Mouse (Mus musculus) megakaryocyte-erythroid progenitor cell, adult 5-6 weeks (primary cell): ENCODE measurements around the gene Pdrg1. TPM values are rescaled to one million over a fixed set of nuclear protein-coding genes. Genes with fewer than 3 reads are reported as not detected.

Experiments used
- ATAC-seq: replicated peaks from 2 replicates; pipeline ENCODE4 v1.8.0; 2016; ENCODE audit warnings: mild to moderate bottlenecking, inconsistent platforms; ENCODE audit not compliant: severe bottlenecking, poor library complexity, low FRiP score, low TSS enrichment
- total RNA-seq, 2 experiments: library from RNA; stranded (forward) in 1 of 2; stranded (reverse) in 1 of 2; fragments of 200-1000, 215-1000 nt in 1 of 2; fragments of >200 nt in 1 of 2; fragmentation: Nextera tagmentation in 1 of 2; gene quantifications; 2 replicates each; pipeline ENCODE4 v1.2.3; 2014 to 2017

Pdrg1 gene
- total RNA-seq, 2 experiments from 2014 or later, result 75.9 to 218 TPM

DNA sequence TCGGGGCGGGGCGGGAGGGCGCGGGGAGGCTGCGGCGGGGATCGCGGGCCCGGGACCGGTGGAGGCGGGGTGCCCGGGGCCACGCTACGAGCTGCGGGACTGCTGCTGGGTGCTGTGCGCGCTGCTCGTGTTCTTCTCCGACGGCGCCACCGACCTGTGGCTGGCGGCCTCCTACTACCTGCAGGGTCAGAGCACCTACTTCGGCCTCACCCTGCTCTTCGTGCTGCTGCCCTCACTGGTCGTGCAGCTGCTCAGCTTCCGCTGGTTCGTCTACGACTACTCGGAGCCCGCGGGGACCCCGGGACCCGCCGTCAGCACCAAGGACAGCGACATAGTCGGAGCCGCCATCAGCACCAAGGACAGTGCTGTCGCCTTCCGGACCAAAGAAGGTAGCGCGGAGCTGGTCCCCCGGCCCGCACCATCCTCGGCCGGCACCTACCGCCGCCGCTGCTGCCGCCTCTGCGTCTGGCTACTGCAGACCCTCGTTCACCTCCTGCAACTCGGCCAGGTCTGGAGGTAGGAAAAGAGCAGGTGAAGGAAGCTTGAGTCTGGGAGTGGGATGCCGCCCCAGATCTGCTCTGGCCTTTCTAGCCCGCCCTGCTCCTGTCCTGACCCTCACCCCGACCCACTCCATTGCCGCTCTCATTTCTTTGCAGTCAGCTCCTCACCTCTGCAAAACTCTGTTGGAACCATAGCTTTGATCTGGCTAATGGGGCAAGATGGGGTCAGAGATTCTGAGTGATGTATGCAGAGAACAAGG is 17.0 kb upstream of the Pdrg1 start:
- ATAC-seq, result peak; percentile 91

DNA sequence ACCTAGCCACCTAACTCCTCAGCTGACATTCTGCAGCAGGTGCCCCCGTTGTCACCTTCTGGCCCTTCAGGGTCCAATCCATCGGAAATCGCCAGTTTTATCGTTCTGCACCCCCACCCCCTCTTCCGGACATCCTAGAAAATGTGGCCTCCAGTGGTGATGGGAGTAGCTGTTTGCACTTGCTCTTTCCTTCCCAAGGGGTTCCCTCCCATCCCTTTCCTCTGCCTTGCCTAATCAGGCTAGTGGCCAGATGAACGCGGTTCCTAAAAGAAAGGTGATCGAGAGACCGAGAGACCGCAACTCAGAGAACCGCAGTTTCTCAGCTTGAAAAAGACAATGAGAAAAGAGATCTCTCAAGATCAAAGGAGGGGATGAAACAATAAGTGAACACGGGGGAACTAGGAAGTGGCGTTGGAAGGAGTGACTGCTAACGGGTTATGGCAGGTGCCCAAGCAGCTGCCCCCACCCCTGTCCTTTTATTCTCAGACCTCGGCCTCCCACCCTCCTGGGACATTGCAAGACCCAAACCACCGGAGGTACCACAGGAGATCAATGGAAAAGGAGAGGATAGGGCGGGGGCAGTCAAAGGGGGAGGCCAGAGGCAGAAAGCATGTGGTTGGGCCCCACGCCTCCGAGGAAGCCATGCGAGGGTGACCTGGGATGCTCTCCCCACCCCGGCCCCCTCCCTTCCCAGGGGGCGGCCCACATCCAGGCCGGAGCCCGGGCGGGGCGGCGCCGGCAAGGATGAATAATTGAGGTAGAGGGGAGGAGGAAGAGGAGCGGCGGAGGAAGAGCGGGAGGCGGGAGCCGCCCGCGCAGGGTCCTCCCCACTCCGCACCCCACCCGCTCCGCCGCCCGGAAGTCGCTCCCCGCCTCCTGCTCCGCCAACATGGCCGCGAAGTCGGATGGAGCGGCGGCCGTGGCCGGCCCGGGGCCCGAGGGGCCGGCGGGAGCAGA is 16.2 kb upstream of the Pdrg1 start, which contains the start of gene Xkr7:
Gene Xkr7 (plus strand): TSS at position 727 of the 957 bp plus-strand sequence.
- ATAC-seq, result no peak

DNA sequence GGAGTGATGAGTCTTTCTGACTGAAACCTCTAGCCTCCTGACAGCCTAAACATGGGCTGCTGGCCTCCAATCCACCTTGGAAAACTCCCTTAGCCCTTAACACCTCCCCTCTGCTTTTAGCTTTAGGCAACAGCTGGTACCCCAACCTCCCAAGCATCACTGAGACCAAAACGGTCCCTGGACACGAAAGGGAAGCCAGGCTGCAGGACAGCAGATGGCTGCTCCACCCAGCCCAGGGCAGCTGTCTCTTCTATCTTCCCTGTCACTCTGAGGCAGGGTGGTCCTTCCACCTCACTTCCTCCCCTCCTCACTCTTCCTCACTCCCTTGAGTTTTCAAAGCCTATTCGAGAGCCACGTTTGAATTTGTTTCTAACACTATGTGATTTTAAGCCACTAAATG is 15.2 kb upstream of the Pdrg1 start:
- ATAC-seq, result no peak

DNA sequence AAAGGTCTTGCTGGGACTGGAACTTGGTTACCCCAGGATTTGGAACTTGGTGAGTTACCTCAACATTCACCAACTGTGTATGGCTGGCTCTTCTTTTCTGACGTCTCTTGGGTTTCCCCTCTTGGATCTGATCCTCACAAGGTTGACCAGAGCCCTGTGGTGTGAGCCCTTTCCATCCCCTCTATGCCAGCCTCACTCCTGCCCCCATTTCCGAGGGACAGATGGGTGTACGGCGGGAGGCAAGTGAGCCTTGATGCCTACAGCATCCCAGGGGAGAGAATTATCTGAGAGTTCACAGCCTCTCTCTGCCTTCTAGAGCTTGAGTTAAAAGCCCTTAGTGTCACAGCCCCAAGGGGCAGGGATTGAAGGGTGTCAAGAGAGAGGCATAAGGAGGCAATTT is 12.3 kb upstream of the Pdrg1 start:
- ATAC-seq, result no peak

DNA sequence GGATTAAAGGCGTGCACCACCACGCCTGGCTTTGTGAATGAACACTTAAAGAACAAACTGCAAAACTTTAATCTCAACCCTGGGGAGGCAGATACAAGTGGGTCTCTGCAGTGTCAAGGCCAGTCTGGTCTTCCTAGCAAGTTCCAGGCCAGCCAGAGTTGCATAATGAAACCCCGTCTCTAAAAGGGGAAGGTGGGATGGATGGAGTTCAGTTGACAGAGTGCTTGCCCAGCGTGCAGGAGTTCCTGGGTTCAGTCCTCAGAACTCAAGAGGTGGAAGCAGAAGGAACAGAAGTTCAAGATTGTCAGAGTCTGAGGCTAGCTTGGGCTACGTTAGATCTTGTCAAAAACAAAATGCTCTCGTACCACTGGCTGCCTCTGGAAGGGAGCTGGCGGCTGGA is 10.8 kb upstream of the Pdrg1 start:
- no peak for ATAC-seq

DNA sequence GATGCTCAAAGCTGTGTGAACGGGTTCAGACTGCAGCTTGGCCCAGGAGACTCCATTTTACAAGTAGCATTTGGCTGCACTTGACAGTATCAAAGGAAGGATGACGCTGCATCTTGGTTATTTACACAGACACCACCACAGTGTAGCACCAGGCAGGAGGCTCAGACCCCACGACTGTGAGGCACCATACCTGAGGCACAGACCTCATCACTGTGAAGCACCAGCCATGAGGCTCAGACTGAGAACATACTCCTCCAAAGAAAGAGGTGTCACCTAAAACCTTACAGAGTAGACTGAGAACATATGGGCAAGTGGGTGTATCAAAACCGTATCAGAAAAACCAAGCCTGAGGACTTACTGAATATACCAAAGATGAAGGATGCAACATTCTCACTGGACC is 7.6 kb upstream of the Pdrg1 start:
- ATAC-seq, result no peak

DNA sequence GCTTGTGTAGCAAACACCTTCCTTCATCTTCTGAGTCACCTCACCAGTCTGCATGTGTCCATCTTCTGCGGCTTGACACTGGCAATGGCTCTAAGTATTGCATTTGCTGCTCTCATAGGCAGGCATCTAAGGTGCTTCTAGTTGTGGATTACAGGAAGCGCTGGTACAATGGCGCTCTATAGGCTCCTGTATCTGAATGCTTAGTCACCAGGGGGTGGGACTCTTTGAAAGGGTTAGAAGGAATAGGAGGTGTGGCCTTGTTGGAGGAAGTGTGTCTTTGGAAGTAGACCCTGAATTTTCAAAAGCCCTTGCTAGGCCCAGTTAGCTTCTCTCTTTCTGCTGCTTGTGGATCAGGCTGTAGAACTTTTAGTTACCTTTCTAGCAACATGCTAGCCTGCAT is 5.9 kb upstream of the Pdrg1 start:
- ATAC-seq, result no peak

DNA sequence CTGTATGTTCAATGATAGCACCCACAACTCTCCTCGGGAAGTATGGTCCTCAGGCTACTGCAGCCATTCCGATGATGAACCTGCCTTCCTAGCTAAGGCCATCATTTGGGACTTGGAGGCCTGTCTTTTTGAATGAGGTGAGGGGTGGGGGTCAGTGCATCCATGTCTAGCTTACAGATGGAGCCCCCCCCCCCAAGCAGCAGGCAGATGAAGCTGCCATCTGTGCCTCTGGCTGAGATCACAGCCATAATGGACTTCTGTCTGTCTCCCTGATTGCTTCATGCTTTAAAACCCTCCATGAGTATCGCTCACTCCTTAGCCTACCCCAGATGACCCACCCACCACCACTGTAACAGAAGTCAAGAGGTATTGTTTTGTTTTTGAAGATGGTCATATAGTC is 4.1 kb upstream of the Pdrg1 start:
- no peak for ATAC-seq

DNA sequence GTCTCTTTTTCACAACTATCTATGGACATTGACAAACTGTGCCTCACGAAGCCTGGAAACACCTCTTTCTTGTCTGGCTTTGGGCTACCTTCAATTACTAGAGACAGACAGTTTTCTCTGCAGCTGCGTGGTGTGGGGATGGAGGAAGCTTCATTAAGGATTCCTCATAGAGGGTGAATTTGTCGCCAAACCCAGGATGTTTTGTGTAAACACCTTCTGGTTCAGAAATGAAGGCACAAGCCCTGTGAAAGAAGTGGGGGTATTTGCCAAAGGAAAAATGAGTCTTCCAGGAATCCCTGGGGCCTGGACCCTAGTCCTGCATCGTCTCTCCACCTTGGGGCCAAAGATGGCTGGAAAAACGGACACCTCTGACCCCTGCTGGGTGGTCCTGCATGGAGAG is 1.6 kb upstream of the Pdrg1 start:
- no peak for ATAC-seq

DNA sequence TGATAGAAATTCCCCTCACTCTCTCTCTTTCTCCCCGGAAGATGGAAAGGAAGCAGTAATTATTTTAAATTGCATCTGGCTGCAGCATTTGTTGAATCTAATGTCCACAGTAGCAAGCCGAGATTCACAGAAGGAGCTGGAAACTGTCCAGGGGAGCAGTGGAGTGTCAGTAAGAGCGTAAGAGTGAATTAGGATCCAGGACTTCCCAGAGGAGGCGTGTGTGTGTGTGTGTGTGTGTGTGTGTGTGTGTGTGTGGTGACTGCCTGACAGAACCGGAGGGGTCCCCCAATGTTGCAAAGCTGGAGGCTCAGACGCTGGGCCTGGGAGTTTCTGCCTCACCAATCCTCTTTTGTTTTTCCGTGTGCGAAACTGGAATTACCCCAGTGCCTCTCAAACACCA is 577 bp upstream of the Pdrg1 start:
- ATAC-seq, result no peak

DNA sequence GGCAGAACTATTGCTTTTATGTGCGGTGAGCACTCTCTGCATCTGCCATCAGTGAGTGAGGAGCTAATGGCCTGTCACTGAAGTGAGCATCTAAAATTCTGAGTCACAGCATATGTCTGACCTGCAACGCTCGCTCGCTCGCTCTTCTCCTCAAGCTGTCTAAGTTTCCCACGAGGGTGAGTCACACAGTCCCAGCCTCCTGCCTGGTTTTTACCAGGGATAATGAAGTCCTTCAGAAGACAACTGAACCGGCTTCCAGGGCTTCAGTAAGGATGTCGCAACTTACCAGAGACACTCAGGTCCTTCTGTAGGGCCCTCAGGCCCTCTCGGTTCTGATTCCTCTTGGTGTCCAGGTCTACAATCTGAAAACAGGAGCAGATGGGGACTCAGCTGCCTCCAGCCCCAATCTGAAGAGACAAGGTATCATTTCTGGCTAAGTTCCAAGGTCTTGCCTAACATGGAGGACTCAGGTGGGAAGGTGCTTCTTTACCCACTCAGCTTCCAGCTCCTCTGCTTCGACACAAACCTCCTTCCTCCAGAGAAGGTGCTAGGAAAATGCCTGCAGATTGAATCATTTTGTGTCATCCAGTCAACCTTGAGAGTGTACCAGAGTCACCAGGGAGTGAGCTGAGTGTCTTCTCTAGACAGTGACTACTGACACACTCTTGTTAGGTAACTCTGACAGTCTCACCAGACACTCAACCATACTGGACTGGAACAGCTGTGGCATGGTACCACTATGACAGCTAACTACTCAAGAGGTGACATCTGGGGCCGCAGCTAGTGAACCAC is 1.3 kb downstream of the Pdrg1 start:
- no peak for ATAC-seq

DNA sequence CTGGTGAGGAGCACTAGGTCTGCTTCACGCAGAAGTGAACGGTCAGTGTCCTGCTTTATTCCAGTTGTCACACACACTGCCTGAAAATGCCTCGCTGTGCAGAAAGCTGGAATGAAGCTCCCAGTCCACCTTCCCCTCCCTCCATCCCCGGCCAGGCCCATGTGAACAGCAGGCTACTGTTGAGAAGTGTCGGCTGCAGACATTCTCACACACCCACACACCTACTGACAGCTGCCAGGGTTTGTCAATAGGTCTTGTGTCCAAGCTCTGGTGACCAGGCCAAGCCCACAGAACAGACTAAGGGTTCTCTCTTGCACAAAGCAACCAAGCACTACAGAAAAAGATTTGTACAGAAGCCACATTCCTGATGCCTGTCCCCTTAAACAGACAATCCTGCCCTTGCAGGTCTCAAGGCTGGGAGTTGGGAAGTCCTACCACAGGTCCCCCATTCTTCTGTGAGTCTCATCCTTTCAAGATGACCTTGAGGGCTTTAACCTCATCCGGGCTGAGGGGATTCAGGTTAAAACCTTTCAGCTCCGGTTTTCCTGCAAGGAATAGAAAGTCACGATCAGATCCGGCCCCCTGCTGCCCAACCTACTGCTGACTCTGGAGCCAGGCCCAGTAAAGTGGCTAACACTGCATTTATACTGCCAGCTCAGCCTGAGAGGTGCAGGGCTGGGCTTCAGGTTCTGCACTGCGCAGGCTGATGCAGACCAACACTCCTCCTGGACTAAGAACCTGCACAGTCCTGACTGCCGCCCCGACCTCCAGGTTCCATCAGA is 5.8 kb downstream of the Pdrg1 start:
- no peak for ATAC-seq

DNA sequence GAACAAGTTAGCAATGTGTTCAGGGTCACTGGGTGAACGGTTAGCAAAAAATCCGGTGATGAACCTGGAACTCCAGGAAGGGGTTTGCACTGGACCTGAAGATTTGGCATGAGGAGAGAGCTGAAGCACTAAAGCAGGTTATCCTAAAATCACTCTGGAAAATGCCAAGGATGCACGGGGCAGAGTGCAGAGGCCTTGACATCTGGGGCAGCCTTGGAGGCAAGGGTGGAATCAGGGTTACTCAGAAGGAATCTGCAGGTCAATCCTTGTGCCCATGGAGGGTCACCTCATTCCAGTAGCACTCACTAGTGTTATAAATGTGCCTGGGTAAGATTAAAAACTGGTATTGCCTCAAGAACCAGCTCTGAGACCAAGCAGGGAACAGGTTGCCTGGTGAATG is 9.2 kb downstream of the Pdrg1 start:
- no peak for ATAC-seq

DNA sequence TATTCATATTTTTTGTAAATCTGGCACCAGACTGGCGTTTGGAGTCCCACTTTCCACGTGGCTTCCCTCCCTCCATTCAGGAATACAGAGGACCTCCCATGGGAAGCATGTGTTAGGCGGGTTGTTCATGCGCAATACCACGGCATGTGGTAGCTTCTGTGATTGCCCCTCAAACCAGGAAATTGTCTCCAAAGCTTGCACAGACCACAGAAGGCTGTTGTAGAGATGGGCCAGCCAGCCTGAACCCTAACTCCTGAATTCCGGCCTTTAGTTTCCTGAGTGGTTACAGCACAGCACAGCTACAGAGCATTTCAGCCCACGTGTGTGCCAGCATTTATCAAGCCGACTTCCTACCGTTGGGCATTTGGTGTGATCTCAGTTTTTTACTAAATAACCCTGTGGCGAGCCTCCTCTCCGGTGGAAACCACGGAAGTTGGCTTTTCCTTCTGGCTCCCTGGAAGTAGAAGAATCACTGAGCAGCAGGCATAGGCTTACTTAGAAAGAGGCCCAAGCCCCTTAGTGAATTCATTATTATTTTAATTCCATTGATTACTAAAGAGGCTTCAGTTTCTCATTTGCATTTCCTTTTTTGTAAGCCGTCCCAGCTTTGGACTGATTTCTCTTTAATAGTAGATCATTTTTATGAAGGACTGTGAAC is 11.4 kb downstream of the Pdrg1 start:
- no peak for ATAC-seq

DNA sequence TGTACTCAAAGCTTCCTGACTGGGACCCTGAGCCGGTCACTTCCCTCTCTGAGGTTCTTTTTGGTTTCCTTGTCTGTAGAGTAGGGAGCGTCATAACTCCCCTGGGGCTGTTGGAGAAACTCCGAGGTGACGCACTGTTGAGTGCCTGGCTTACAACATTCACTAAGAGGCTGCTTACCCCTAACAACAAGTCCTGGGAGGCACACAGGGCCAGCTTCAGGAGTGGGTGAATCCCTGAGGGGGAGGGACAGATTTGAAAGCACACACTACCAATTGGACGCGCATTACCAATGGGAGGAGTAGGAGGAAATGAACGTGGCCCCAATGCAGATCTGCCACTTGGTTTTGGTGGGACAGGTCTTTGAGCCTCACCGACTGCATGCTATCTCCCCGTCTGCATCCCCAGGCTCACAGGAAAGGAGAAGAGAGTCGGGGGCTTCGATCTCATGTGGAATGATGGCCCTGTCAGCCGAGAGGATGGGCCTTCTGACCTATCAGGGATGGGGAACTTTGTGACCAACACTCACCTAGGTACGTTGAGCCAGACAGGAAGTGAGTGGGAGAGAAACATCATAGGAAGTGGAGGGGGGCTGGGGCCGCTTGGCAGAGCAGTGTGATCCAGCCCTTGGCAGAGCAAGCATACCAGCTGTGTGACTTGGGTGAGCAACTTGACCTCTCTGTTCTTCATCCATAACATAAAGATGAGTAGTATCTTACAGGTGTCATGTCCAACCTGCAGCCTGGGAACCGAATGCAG is 12.6 kb downstream of the Pdrg1 start:
- ATAC-seq, result no peak

DNA sequence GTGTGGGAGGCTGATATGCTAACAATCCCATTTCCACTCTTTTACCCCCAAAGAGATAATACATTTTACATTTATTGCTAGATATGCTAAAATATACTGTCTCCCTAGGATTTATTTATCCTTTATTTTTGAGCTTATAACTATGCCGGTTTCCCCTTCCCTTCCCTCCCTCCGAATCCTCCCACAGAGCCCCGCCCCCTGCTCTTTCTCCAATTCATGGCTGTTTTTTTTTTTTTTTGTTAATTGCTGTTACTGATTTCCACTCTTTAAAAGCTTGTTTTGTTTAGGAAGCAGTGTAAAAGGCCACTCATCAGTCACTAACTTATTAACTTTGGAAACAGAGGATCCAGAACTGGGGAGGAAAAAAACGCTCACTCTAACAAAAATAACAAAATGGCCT is 18.2 kb downstream of the Pdrg1 start:
- ATAC-seq, result no peak

DNA sequence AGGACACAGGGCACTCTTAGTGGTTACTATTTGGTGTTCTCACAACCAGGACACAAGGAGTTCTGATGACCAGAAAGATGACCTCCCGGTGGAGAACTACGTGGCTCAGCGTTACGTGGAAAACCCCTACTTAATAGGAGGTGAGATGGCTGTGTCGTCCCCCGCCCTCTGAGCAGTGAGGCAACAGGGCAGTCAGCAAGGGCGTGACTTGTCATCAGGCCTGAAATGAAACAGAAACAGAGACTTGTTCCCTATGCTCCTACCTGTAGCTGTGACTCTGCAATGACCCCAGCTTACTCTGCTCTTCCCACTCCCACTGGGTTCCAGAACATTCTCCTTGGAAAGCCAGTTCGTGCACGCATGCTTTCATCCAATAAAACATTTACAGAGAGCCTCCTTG is 23.7 kb downstream of the Pdrg1 start:
- ATAC-seq, result no peak

DNA sequence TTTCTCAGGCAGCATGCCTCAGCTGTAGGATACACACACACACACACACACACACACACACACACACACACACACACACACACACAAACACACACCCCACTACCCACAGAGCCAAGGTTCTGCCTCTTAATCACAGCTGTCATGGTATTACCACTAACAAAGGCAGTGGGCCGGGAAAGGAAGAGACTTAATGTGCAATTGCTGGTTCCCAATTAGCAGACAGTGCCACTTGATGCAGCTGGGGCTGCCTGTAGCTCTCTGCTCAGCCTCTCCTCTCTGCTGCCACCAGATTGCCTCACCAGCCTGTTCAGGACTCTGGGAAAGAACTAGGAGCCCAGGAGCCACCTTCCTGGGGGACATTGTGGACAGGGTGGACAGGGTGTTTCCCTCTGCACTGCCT is 29.6 kb downstream of the Pdrg1 start:
- no peak for ATAC-seq
